Mouse (Mus musculus) stomach, postnatal 0 days (tissue): ENCODE data around the gene Dapk2.

Experiments
- CTCF ChIP-seq: IDR thresholded peaks from 2 replicates; pipeline ENCODE4 v1.5.1; 2016; ENCODE audit warnings: antibody characterized with exemption, low read depth, mild to moderate bottlenecking, moderate library complexity
- EP300 ChIP-seq: optimal IDR thresholded peaks from 2 replicates; pipeline ENCODE3; 2016; ENCODE audit warnings: antibody characterized with exemption

DNA sequence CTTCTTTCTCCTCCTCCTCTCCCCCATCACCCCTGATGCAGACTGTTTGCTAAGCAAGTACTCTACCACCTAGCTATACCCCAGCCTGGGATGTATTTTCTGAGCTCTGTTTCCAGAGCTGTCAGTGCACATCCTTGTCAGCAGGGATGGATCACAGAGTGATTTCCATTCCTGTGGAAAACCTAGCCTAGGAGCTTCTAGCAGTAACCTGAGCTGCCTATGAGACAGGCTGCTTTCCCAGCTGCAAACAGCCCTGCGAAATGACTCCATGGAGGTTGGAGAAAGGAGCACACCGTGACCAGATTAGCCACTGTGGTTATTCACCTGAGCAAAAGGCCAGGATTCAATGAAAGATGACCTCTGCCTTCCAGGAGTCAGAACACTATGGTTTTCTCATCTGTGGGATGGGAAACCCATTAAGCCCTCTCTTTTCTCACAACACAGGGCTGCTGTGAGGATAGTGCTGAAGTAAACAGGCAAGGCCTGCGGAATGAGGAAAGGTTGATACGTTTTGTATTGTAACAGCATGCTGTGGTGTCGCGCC lies 137.6 kb downstream of the Dapk2 start:
- TF ChIP-seq CTCF = no peak
- no peak for TF ChIP-seq EP300
